In genomic region chr1:187450106-187450505, GRCm38 (mm10) we compare ENCODE assay signal across 21 mouse cellular contexts.
"Had no signal": no experiment of that assay in that cellular context is flagged by ENCODE, and none has a peak within 500 bp of the region (broad histone marks: within the 10 kb centered on the region; RNA-seq: fewer than 3 reads in every experiment).

No protein-coding gene starts in this region.

- H3K27me3 ChIP-seq: liver, embryonic 12.5 days; liver, embryonic 15.5 days; lung, embryonic 15.5 days; megakaryocyte, embryonic 14.5 days; stomach, embryonic 15.5 days had no signal

- DNase-seq: kidney, adult 9 months; kidney, postnatal 14 days; kidney, postnatal 4 days; liver; lung, adult 18-20 months; lung, postnatal 10 days; lung, postnatal 36 days; midbrain, embryonic 14.5 days; right cerebral cortex, postnatal 25 days; spleen, adult 18-20 months; thymus, adult 2 months; thymus, postnatal 14 days; thymus, postnatal 4 days had no signal

- H3K9me3 ChIP-seq: limb, embryonic 10.5 days; limb, embryonic 13.5 days; liver, embryonic 12.5 days; liver, embryonic 15.5 days; lung, embryonic 15.5 days; midbrain, embryonic 10.5 days; stomach, embryonic 15.5 days had no signal

- H3K36me3 ChIP-seq: limb, embryonic 10.5 days; limb, embryonic 13.5 days; liver, embryonic 12.5 days; liver, embryonic 15.5 days; lung, embryonic 15.5 days; midbrain, embryonic 10.5 days; stomach, embryonic 15.5 days had no signal

- H3K4me2 ChIP-seq: limb, embryonic 13.5 days; liver, embryonic 12.5 days; liver, embryonic 15.5 days; lung, embryonic 15.5 days; stomach, embryonic 15.5 days had no signal

- H3K4me1 ChIP-seq: liver, embryonic 12.5 days; liver, embryonic 15.5 days; megakaryocyte, embryonic 14.5 days; stomach, embryonic 15.5 days had no signal

- H3K4me3 ChIP-seq: limb, embryonic 10.5 days; limb, embryonic 13.5 days; liver, embryonic 12.5 days; liver, embryonic 15.5 days; lung, embryonic 15.5 days; megakaryocyte, embryonic 14.5 days; midbrain, embryonic 10.5 days; stomach, embryonic 15.5 days had no signal

- H3K9ac ChIP-seq: limb, embryonic 13.5 days; liver, embryonic 12.5 days; liver, embryonic 15.5 days; lung, embryonic 15.5 days; stomach, embryonic 15.5 days had no signal

- H3K27ac ChIP-seq: limb, embryonic 10.5 days; limb, embryonic 13.5 days; liver, embryonic 12.5 days; liver, embryonic 15.5 days; lung, embryonic 15.5 days; midbrain, embryonic 10.5 days; stomach, embryonic 15.5 days had no signal

- ATAC-seq: liver, embryonic 12.5 days had no signal
